Mouse (Mus musculus) 3134 (cell line): ENCODE measurements around the gene Rab35.

Source experiments
- DNase-seq: peaks from one replicate; pipeline ENCODE4 v3.0.0-alpha.2; 2011; ENCODE audit warnings: low spot score; ENCODE audit not compliant: insufficient read length; ENCODE audit errors: extremely low read depth

The Rab35 gene

GRCm38 (mm10) chr5:115631505-115632357, at the start of gene Rab35:
TSS of gene Rab35 (plus strand) at chr5:115631908.
- peak; percentile 86 for DNase-seq

- no peak for DNase-seq
These were observed 46.1 kb upstream of the Rab35 start for GRCm38 (mm10) chr5:115585616-115586015.

- DNase-seq = no peak
These were observed 45.5 kb upstream of the Rab35 start for GRCm38 (mm10) chr5:115586166-115586565.

GRCm38 (mm10) chr5:115586780-115587179, 44.9 kb upstream of the Rab35 start:
- DNase-seq = no peak

- no peak for DNase-seq
These were observed 40.7 kb upstream of the Rab35 start for GRCm38 (mm10) chr5:115591028-115591427.

- no peak for DNase-seq
These were observed 40.2 kb upstream of the Rab35 start for GRCm38 (mm10) chr5:115591506-115591905.

- DNase-seq = no peak
These were observed 28.1 kb upstream of the Rab35 start for GRCm38 (mm10) chr5:115603561-115603960.

- no peak for DNase-seq
These were observed 20.1 kb upstream of the Rab35 start for GRCm38 (mm10) chr5:115611566-115611965.

- DNase-seq = no peak
These were observed 18.4 kb upstream of the Rab35 start for GRCm38 (mm10) chr5:115613332-115613731.

GRCm38 (mm10) chr5:115614948-115615347, 16.8 kb upstream of the Rab35 start:
- DNase-seq = no peak

- DNase-seq = no peak
These were observed 12.0 kb upstream of the Rab35 start for GRCm38 (mm10) chr5:115619690-115620089.

- DNase-seq = no peak
These were observed 9.0 kb upstream of the Rab35 start for GRCm38 (mm10) chr5:115622686-115623085.

- no peak for DNase-seq
These were observed 7.8 kb upstream of the Rab35 start for GRCm38 (mm10) chr5:115623694-115624440.

- no peak for DNase-seq
These were observed 5.3 kb upstream of the Rab35 start for GRCm38 (mm10) chr5:115626237-115626886.

- DNase-seq = no peak
These were observed 3.6 kb upstream of the Rab35 start for GRCm38 (mm10) chr5:115628083-115628482.

GRCm38 (mm10) chr5:115629672-115630071, 2.0 kb upstream of the Rab35 start:
- DNase-seq = no peak

- DNase-seq = no peak
These were observed 1.4 kb upstream of the Rab35 start for GRCm38 (mm10) chr5:115630291-115630690.

GRCm38 (mm10) chr5:115632358-115632714, 628 bp downstream of the Rab35 start:
- peak; percentile 60 for DNase-seq

GRCm38 (mm10) chr5:115633060-115633459, 1.4 kb downstream of the Rab35 start:
- DNase-seq = no peak

- no peak for DNase-seq
These were observed 2.3 kb downstream of the Rab35 start for GRCm38 (mm10) chr5:115634046-115634445.

- DNase-seq = no peak
These were observed 3.8 kb downstream of the Rab35 start for GRCm38 (mm10) chr5:115635536-115635935.
